Mouse (Mus musculus) heart, adult 9 months (tissue): ENCODE results near the gene Rcc1.

ENCODE experiments used
- DNase-seq, 2 experiments: peaks; one replicate each; pipeline ENCODE4 v3.0.0; 2022; ENCODE audit warnings: low spot score in 2 of 2

Gene Rcc1

DNA sequence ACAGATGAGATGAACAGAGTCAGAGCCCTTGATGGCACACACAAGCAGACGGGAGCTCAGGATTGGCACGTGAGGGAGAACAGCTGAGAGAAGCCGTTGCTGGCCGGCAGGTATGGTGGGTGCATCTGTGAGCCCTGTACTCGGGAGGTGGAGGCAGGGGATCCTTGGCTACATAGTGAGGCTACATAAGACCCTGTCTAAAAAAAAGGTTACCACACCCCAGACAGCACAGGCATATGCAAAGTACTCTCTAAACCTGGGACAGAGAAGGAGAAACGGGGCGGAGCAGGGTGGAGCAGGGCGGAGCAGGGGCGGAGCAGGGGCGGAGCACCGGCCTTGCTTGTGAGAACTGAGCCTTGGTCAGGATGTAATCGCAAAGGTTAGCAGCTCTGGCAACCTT is 2.8 kb upstream of the Rcc1 start:
- no peak for DNase-seq

DNA sequence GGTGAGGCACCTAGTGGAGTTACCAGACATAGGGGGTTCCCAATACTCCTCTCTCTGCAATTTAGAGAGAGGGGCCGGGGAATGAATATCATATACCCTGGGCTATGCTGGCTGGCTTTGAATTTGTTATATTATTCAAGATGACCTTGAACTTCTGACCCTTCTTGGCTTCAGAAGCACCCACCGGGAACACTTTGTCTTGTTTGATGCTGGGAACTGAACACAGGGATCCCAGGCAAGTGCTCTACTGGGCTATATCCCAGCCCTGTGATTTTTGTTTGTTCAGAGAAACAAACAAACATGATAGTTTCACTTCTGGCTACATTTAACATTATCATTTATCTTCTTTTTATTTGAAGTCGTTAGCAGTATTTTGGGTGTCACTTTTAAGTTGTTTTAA is 2.0 kb upstream of the Rcc1 start:
- no peak for DNase-seq

DNA sequence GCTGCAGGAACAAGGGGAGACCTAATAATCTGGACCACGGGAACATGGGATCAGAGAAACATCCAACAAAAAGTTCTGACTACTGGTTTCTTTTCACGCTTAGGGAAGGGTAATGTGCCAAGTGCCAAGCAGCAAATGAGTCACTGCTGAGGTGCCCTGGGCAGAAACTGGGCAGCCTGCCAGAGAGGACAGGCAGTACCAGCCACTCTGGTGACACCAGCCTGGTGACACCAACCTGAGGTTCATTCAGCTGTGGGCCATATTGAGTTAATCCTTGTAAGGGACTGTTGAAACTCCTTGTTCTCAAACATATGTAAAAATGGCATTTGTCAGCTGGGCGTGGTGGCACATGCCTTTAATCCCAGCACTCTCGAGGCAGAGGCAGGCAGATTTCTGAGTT is 1.2 kb upstream of the Rcc1 start:
- DNase-seq, result no peak

DNA sequence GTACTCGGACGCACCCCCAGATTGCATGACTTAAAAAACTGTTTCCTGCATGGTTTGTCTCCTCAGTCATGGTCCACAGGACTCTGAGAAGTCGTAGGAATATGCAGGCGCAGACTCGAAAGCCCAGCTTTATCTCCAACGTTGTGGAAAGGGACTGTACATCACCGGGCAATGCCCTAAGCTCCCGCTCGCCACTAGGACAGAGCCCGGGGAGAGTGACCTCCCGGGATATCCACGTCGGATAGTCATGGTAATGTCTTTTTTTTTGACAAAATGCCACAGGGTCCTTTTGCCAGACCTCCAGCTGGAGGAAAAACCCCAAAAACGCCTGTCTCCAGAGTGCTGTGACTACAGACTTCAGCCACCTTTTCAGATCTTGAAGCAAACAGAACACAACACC is 666 bp downstream of the Rcc1 start:
- peak in 1 of 2 experiments; percentile 29 for DNase-seq

DNA sequence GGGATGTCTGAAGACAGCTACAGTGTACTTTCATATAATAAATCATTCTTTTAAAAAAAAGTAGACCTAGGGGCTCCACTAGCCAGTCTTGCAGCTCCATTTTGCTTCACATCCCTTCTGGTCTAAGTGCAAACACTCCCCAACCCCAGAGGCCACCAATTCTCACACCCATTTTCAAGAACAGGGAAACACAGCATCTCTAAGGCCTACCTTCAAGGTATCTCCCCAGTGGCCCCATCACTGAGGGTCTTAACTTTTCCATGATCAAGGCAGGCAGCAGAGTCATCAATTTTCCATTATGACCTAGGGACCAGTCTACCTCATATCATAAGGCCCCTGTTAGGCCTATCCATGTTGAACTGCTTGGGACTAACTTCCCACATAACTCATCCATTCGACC is 2.0 kb downstream of the Rcc1 start:
- no peak for DNase-seq

DNA sequence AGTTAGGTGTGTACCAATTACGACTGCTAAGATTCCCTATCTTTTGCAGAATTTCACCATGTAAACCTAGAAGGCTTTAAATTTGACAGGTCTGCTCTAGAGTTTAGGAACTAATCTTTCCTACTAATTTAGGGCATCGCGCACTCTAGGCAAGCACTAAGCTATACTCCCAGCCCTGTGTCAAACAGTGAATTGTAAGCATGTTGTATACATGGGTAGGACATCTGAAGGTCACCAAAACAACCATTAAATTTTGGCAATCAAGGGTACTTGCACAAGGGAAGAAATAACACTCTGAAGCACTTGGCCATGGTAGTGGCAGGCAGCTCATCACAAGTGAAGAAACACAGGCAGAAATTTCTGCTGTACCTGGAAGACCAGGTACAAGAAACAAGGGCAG is 2.6 kb downstream of the Rcc1 start:
- no peak for DNase-seq

DNA sequence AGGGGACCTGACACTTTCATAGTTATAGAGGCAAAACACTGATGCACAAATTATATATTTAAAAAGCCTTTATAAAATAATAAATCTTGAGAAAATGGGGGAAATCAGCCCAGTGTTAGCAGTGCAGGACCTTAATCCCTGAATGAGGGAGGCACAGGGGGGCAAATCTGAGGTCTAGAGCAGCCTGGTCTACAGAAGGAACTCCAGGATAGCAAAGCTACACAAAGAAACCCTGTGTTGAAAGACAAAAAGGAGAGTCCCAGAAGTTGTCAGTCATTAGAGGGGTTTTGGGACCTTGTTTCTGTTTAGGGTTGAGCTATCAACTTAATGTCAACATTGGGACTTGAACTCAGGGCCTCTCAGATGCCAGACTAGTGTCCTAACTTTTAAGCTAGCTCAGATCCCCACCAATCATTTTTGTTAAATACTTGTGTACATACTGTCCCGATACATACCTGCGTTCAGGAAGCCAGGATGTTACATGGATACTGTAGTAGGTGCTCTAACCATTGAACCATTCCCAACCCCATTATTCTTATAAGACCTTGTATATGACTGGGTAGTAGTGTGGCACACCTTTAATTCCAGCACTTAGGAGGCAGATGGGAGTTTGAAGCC is 3.2 kb downstream of the Rcc1 start:
- DNase-seq, result no peak

DNA sequence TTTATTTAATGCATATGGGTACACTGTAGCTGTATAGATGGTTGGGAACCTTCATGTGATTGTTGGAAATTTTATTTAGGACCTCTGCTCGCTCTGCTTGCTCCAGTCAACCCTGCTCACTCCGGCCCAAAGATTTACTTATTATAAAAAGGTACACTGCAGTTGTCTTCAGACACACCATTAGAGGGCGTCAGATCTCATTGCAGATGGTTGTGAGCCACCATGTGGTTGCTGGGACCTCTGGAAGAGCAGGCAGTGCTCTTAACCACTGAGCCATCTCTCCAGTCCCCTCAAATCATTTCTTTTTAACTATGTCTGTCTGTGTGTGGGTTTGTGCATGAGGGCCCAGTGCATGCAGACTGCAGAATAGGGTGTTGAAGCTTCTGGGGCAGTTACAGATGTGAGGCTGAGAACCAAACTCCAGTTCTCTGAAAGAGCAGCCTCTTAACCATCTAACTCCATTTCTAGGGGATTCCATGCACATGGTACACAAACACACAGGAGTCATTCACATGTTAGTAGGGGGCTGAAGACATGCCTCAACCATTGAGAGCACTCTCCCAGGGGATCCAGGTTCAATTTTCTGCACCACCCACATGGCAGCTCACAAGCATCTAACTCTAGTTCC is 3.8 kb downstream of the Rcc1 start:
- no peak for DNase-seq

DNA sequence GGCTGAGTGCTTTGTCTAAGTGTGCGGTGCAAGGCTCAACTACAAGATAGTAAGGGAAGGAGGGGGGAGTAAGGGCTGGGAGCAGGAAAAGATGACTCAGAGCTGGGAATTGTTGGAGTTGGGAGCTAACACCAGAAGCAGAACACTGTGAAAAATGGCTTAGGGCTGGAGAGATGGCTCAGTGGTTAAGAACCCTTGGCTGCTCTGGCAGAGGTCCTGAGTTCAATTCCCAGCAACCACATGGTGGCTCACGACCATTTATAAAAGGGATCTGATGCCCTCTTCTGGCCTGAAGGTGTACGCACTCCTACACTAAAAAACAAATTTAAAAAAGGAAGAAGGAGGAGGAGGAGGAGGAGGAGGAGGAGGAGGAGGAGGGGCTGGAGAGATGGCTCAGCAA is 6.7 kb downstream of the Rcc1 start:
- DNase-seq, result no peak

DNA sequence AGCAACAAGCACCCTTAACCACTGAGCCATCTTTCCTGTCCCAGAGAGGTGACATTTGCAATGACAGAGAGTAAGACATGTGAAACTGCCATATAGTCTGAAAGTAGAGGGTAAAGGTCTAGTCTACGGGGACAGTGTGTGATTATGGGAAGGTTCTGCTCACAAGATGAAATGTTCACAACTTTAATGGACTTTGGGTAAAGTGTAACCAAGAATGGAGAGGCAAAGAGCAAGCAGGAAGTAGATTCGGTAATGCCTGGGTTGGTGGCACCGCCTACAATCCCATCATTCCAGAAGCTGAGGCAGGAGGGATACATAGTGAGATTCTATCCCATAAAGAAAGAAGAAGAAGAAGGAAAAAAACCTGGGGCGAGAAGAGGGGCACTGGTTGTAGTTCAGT is 7.1 kb downstream of the Rcc1 start:
- DNase-seq, result no peak

DNA sequence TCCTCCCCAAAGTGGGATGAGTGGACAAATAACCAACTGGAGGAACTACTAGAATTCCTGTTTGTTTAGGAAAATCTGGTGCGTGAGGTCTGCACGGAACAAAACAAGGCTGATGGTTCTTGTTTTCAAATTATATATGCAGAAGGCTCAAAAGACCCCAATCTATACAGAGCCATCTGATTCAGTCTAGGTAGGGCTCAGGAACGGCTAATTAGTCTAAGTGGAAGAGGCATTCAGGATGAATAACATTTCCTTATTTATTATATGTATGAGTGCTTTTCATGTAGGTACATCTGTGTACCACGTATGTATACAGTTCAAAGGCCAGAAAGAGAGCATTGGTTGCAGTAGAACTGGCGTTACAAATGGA is 7.6 kb downstream of the Rcc1 start:
- no peak for DNase-seq

DNA sequence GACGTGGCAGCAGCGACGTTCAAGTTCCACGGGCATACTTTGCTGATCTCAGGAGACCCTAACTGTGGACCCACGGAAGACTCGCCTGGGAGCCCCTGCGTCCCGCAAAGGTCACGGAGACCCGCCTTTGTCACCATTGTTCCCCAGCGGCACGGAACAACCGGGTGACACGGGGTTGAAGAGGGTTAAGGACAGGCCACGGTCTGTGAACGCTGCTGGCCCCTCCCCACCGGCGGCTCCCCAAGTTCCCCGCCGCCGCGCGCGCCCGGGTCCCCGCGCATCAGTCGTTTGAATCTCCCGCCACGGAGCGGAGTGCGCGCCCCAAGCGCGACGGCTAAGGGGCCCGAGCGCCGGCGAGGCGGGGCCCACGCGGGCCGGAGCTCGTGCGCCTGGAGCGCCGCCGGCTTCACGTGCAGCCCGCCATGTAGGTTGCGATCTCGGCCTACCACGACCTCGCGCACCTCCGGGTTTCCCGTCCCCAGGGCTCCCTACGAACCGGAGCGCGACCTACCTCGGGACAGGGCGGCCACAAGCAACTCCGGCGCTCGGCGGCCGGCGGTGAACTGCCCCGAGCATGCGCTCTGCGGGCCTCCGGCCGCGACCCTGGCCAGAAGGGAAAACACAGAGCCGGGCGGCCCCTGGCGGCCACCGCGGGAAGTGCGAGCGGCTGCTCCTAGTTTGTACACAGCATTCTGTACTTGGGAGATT is 8.1 kb downstream of the Rcc1 start:
- DNase-seq, result peak; percentile 88 to 94

DNA sequence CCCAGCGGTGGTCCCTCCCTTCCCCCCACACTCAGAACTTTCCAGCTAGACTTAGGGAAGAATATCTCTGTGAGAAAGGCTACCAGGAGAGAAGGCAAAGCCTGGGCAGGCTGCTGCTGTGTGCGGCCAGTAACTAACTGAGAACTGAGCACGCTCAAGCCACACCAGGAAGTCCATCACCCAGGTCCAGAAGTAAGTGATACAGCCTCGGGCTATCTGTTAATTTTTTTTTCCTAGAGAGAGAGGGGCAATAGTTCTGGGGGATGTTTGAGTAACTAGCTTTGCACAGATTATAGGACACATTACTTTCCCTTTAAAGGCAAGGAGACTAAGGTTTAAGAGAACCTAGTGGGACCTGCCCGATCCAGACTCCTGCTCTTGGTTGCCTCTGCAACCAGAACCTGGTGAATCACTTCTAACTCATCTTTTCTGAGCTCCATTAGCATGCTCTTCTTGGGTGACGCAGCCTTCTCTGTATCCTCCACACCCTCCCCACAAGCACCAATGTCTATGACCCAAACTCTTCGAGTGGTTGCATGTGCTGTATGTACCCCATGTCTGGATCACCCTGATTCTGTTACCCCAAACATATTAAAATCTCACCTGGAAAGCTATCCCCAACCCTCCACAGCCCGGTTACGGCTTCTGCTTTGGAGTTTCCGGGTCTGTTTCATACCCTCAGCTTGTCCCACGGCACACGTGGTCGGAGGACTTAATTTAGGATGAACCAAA is 8.8 kb downstream of the Rcc1 start:
- no peak for DNase-seq

DNA sequence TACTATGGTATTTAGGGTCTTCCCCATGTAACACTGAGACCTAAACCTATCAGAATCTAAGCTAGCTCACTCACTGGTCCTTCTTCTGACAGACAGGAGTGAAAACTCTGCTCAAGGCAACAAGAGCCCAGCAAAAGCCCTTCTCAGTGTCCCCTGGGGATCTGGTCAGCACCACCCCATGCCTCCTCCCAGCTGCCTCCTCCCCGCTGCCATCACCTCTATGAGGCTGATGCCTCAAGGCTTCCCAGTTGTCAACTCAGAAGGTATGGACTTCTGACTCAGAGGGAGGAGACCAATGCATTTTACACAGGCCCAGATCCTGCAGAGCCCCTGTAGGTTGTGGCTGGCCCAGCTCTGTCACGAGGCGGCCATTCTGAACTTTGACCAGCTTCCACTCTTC is 12.0 kb downstream of the Rcc1 start:
- DNase-seq, result no peak

DNA sequence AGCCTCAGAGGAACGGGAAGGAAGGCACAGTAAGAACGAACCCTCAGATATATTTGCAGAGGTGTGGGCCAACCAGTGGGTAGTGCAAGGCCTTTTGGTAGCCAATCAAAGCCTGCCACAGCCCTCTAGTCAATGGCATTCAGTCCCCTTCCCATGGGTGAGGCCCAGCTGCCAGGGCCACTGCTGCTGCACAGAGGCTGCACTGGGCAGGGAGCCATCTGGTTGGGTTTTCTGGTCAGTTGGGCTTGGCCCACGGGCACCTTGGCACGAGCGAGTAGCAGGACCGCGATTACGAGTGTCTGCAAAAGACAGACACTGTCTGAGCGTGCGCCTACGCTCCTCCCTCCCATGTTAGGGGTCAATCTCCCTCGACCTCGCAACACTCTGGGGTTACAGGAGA is 14.5 kb downstream of the Rcc1 start:
- peak; percentile 50 to 53 for DNase-seq

DNA sequence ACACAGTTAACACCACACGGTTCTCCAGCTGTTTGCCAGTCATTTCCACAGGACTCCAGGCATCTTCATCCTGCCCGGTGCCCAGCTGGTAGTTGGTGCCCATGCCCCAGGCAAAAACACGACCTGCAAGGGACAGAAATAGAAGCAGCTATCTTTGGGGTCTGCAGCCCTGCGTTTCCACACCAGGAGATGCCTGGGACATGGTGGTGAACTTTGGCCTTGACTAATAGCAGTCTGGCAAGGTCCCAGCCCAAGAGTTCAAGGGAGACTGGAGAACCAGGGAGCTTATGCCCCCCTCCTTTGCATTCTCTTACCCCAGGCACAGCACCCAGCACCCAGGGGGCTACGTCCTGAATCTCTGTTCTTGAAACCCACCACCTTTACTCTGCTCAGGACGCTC is 20.5 kb downstream of the Rcc1 start:
- DNase-seq, result no peak

DNA sequence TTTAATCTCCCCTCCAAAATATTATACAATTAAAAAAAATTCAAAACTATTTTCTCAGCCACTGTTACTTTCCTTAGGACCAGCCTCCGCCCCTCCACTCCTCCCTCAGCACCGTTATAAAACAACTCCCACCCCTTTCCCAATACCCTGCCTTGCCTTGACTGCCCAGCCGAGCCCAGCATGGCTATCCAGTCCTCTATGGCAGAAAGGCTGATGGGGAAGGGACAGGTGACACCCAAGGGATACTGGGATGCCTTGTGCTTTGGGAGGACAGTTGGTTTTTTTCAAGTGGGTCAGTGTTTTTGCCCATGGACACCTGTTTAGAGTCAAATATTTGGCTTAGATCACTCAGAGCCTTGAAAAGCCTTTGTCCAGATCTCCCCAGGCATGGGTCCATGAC is 21.4 kb downstream of the Rcc1 start:
- DNase-seq, result no peak

DNA sequence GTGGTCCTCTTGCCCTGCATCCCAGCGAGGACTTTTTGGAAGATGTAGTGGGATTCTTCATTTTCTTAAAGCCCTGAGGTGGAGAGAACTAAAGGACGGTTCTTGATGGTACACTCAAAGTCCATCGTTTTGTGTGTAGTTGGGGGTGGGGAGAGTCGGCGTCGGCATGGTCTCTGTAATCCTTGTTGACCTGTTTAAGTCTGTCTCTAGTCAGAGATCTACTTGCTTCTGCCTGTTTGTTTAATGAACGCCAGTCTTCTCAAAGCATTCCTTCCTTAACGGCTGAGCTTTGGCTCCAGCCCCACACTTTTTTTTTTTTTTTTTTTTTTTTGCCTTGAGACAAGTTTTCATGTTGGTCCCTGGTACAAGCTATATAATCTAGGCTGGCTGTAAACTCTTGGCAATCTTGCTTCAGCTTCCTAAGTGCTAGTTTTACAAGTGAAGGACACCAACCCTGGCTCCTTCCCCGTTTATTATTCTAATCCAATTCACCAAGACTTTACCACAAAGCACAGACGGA is 23.5 kb downstream of the Rcc1 start:
- no peak for DNase-seq

DNA sequence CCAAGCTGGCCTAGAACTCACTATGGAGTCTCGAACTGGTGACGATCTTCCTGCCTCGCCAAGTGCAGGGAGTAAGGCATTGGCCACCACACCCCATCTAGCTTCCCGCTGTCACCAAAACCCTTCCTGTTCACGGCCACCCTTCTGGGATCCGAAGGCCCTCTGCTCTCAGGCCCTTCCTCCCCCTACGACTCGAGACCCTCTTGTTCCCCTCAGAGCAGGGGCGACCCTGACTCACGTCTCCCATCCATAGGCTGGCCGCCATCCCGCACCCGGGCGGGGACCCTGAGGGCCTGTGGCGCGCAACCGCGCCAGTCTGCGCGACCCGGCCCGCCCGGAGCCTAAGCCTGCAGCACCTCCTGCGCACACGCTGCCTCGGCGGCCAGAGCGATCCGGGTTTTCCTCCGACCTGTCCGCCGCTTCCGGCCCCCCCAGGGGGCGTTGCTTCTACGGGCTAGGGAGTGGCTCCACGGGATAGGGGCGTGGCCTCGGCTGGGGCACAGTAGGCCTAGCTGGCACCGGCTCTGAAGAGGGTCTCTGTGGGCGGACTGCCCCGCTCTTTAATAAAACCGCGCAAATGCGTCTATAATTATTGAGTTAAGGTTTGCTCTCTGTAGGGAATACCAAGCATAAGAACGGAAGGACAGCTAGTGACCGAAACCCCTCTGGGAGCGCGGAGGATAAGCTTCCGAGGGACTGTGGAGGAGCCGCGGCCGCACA is 24.1 kb downstream of the Rcc1 start, which contains the start of gene Trnau1ap:
Gene Trnau1ap, minus strand, starts transcription at position 424 of the 720 bp plus-strand sequence.
- DNase-seq, result peak; percentile 86 to 89

DNA sequence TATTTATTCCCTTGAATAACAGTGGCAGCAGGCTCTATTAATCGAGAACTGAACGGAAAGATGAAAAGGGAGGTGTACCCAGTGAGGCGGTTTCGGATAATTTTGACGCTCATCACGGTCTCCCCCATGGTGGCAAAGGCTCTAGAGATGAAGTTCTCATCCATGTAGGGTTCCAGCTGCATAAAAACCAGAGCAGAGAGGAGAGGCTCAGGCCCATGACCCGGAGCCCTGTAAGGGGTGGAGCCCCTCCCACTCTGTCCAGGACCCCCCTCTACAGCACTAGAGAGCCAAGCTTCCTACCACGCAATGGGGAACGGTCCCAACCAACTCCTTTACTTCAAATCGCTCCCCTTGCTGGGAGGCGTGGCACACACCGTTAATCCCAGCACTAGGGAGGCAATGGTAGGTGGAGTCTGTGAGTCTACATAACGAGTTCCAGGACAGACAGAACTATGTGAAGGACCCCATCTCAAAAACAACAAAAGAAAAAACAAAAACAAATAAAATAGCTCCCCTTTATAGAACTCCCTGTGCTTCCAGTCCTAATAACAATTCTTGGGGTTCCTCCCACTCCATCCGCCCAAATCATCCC is 24.9 kb downstream of the Rcc1 start:
- DNase-seq, result no peak

DNA sequence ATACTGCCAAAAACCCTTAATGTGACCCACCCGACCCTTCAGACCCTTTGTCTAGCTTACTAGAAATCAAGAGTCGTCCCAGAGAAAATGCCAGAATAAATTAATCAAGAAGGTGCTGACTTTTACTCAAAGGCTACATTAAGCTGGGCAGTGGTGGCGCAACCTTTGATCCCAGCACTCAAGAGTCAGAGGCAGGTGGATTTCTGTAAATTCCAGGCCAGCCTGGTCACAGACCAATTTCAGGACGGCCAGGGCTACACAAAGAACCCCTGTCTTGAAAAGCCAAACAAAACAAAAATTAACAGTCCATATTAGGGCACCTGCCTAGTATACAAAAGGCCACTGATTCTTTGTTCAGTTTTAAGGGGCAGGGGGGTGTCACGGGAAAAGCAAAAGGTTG is 26.9 kb downstream of the Rcc1 start:
- DNase-seq, result no peak
